Mouse (Mus musculus) adrenal gland (tissue): ENCODE measurements around the gene Pgpep1.

Source experiments
- intact Hi-C: fragments of 180-260 bp; cut with DNase I; formaldehyde crosslinking; loops from one replicate; pipeline ENCODE4 v1.15.1; 2025

Gene Pgpep1

GRCm38 (mm10) chr8:70691727-70692231, 31.6 kb upstream of the Pgpep1 start:
- intact Hi-C loops = no loop called here

DNA sequence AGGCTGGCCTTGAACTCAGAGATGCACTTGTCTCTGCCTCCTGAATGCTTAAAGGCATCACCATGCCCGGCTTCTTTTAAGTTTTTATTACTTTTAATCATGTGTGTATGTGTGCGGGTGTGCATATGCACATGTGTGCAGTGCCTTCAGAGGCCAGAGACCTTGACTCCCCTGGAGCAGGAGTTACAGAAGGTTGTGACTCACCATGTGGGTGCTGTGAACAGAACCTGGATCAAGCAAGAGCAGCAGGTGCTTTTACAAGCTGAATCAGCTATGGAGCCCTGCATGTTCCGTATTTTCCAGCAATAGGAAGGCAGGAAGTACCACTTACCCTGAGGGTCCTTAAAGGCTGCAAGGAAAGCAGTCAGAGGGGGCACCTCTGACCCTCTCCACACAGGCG, 31.0 kb upstream of the Pgpep1 start:
- intact Hi-C loops = no loop called here

- intact Hi-C loops = no loop called here
These were observed 29.8 kb upstream of the Pgpep1 start for GRCm38 (mm10) chr8:70689892-70690390.

DNA sequence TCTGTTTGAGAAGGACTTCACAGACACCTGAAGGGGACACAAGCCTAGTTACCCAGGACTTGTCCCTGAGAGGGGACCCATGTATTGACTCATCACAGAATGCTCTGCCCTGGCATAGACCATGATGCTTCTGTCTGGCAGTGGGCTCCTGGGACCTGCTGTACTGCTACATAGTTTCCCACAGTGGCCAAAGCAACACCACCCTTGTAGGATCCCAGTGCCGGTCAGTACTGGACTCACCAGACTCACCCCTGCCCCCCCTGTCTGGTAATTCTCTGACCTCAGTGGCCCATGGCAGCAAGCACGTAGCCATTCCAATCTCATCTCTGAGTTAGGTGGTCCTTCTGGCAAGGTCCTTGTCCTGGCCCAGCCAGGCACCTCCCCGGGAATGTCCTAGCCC, 27.9 kb upstream of the Pgpep1 start:
- intact Hi-C loops = no loop called here

GRCm38 (mm10) chr8:70687576-70687975, 27.4 kb upstream of the Pgpep1 start:
- intact Hi-C loops = no loop called here

- intact Hi-C loops = no loop called here
These were observed 24.1 kb upstream of the Pgpep1 start for GRCm38 (mm10) chr8:70684291-70684690.

DNA sequence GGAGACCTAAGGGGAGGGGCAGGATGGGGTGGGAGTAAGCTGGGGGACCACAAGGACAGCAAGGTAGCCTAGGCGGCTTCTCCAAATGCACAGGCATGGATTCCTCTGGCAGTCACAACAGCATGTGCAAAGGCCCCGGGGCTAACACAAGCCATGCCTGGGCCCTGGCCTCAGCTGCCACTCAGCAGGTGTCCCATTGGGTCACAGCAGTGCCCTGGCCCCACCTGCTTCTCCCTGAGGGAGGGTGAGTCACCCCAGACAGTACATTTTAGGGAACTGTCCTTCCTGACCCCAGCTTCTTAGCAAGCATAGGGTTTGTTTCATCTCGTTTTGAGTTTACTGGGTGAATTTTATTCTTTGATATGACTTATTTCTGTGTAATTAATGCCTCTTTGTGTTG, 22.5 kb upstream of the Pgpep1 start:
- intact Hi-C loops = no loop called here

GRCm38 (mm10) chr8:70682193-70682592, 22.0 kb upstream of the Pgpep1 start:
- intact Hi-C loops = no loop called here

DNA sequence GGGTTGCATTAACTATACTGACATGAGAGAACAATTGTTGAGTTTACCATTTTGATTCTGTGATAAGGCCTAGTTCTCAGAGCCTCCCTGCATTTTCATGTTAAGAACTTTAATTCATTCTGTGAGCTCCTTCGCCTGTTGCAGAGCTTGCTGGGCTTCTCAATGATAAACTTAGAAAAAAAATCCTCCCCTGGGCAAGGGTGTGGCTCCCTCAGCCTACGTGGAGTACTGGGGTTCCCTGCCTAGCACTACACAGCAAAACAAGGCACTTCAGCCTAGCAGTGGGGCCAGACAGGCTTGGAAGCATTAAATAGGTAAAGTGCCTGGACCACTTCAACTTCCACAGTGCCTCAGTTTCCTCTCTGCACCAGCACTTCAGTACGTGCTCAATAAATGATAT, 21.2 kb upstream of the Pgpep1 start:
- intact Hi-C loops = no loop called here

- intact Hi-C loops = no loop called here
These were observed 19.9 kb upstream of the Pgpep1 start for GRCm38 (mm10) chr8:70680039-70680438.

DNA sequence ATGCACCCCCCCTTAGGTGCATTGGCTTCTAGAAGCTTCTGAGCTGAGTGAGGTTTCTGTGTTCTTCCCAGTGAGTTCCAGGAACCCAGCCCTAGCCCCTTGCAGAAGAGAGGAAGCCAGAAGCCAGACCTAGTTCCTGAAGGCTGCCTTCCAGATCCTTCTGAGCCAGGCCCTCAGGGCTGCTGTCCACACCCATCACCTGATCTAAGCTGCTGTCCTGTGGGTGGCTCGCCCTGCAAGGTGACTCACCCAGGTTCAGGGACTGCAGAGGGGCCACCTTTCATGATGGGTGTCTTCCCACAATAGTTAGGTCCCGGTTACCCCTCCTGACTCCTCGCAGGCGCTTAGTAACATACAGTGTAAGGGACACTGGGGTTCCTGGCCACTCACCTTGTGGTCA, 19.2 kb upstream of the Pgpep1 start:
- intact Hi-C loops = no loop called here

DNA sequence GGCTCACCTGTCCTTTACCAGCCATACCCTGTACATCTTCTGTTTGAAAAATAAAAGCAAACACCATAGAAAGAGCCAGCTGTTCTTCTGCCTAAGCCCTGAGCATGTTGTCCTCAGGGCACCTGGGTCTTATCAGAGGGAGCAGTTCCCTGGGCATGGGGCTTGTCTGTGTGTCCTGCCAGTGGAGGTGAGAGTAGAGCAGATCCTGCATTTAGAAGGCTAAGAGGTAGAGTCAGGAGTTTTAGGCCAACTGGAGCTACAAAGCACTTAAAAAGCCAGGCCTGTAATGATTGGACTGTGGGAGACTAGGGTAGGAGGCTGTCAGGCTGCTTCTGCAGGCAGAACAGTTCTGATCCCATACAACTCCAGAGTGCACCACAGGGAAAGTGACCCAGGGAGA, 18.5 kb upstream of the Pgpep1 start:
- intact Hi-C loops = no loop called here

DNA sequence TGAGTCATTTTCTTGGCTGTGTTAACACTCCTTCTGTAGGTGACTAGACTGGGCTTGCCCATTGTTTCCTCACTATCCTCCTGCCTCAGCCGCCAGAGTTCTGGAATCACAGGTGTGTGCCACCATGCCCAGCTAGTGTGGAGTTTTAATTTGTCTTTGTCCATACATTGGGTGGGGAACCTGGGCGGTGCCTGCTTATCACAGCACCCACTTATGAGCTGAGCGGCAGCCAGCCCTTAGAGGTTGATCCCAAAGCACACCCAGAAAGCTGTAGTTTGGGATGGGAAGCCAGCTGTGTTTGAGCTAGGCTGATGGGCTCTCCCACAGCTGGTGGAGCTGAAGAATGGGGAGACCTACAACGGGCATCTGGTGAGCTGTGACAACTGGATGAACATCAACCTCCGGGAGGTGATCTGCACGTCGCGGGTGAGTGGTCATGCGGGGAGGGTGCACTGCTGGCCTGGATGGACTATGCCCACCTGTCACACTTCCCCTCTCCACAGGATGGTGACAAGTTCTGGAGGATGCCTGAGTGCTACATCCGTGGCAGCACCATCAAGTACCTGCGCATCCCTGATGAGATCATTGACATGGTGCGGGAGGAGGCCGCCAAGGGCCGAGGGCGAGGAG, 17.4 kb upstream of the Pgpep1 start:
- intact Hi-C loops = no loop called here

DNA sequence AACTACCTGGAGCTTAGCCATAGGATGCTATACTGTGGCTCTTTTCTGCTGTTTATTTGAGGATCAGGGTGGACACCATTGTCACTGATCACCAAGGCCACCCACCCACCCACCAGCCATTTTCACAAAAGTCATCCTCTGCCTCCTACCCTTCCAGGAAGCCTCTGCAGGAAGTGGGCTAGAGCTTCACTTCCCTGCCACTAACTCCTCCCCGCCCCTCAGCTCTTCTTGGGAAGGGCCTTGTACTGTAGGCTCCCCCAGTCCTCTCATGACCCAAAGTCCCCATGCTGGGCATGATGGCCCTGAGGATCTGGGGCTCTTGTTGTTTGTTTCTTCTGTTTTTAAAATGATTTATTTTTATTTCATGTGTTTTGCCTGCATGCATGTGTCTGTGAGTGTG, 15.1 kb upstream of the Pgpep1 start:
- intact Hi-C loops = no loop called here

DNA sequence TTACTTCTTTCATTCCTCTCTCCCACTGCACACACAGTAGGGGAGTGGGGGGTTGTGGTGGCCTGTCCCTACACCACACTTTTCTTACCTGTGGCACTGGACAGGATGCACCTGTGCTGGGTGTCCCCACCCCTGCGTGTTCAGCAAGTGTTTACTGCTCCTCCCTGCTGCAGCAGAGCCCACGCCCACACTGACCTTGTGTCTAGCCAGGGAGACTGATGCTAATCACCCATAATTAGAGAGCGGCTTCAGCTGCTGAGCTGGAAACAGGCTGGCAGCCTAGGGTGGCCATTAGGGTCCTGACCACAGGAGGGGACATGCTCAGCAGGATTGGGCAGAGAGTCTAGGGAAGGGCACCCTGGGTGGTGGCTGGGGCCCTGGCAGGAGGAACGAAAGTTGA, 14.5 kb upstream of the Pgpep1 start:
- intact Hi-C loops = no loop called here

- intact Hi-C loops = no loop called here
These were observed 13.9 kb upstream of the Pgpep1 start for GRCm38 (mm10) chr8:70674109-70674508.

GRCm38 (mm10) chr8:70673079-70673856, 13.1 kb upstream of the Pgpep1 start, which contains the start of gene Lsm4:
Gene Lsm4 (plus strand): TSS chr8:70673248.
- intact Hi-C loops = no loop called here

- intact Hi-C loops = loop anchor here (1.0 kb wide), 1 partner anchor 29 kb away; no protein-coding TSS in a partner anchor
These were observed 12.3 kb upstream of the Pgpep1 start for GRCm38 (mm10) chr8:70672325-70673078.

- intact Hi-C loops = loop anchor here (1.0 kb wide), 1 partner anchor 30 kb away; no protein-coding TSS in a partner anchor
These were observed 11.6 kb upstream of the Pgpep1 start for GRCm38 (mm10) chr8:70671615-70672324.

GRCm38 (mm10) chr8:70667071-70667470, 6.9 kb upstream of the Pgpep1 start:
- intact Hi-C loops = no loop called here

DNA sequence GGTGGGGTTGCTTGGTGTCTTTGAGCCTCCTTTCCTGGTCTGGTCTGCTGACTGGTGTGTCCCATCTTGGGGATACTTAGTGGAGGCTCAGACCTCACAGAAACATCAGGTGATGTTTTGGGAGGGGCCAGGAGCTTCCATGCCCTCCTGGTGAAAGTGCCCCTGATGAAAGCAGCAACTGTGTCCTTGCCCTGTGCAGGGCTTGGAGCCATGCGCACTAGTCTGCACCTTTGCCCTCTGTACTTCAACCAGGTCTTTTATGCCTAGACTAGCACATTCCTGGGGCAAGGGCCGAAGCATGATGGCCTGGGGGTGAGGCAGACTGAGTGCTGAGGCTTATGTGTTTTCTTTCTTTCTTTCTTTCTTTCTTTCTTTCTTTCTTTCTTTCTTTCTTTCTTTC, 5.4 kb upstream of the Pgpep1 start:
- intact Hi-C loops = no loop called here
